Mouse (Mus musculus) limb, embryonic 12.5 days (tissue): ENCODE data around the gene Adal. TPM values are rescaled to one million over a fixed set of nuclear protein-coding genes. Genes with fewer than 3 reads are reported as not detected.

Experiments
- ATAC-seq: fragments of 200-750 bp; cut with Nextera tagmentation; 2 replicates; pipeline ENCODE4 v1.8.0; 2017; ENCODE audit warnings: low read depth, moderate TSS enrichment; ENCODE audit not compliant: insufficient number of reproducible peaks, insufficient read depth, low FRiP score, low TSS enrichment
- H3K27ac ChIP-seq: fragments of 300-500 bp; sonication (generic); 2 replicates; pipeline ENCODE4 v1.5.1; 2016; ENCODE audit warnings: mild to moderate bottlenecking, moderate library complexity
- H3K27me3 ChIP-seq: fragments of 300-500 bp; sonication (generic); 2 replicates; pipeline ENCODE4 v1.6.1; 2016; ENCODE audit warnings: mild to moderate bottlenecking, moderate library complexity
- H3K36me3 ChIP-seq: fragments of 300-500 bp; sonication (generic); 2 replicates; pipeline ENCODE4 v1.6.1; 2016; ENCODE audit warnings: mild to moderate bottlenecking, moderate library complexity
- H3K4me1 ChIP-seq: fragments of 300-500 bp; sonication (generic); replicated peaks from 2 replicates; pipeline ENCODE4 v1.6.1; 2016
- H3K4me2 ChIP-seq: fragments of 300-500 bp; sonication (generic); 2 replicates; pipeline ENCODE4 v1.6.1; 2016; ENCODE audit warnings: mild to moderate bottlenecking, moderate library complexity
- H3K4me3 ChIP-seq: fragments of 300-500 bp; sonication (generic); replicated peaks from 2 replicates; pipeline ENCODE4 v1.5.1; 2016; ENCODE audit warnings: mild to moderate bottlenecking
- H3K9ac ChIP-seq: fragments of 300-500 bp; sonication (generic); replicated peaks from 2 replicates; pipeline ENCODE4 v1.6.1; 2016; ENCODE audit warnings: mild to moderate bottlenecking, moderate library complexity
- H3K9me3 ChIP-seq: fragments of 300-500 bp; sonication (generic); 2 replicates; pipeline ENCODE4 v1.6.1; 2016; ENCODE audit warnings: mild to moderate bottlenecking, moderate library complexity
- WGBS: fragments of 180-500 bp; shearing (Covaris S2); methylation state at CpG from one replicate; pipeline ENCODE4 v1.1.7; 2016; 5-methylcytosine and 5-hydroxymethylcytosine counted together
- polyA plus RNA-seq: library from polyadenylated mRNA; unstranded; fragments of >200 nt; fragmentation: Nextera tagmentation; extraction: Ambion mirVana; gene quantifications from 2 replicates; pipeline ENCODE4 v1.2.1, GENCODE M21; 2016

Gene Adal
- polyA plus RNA-seq, 1 experiment from 2014 or later, result 22.7 TPM

DNA sequence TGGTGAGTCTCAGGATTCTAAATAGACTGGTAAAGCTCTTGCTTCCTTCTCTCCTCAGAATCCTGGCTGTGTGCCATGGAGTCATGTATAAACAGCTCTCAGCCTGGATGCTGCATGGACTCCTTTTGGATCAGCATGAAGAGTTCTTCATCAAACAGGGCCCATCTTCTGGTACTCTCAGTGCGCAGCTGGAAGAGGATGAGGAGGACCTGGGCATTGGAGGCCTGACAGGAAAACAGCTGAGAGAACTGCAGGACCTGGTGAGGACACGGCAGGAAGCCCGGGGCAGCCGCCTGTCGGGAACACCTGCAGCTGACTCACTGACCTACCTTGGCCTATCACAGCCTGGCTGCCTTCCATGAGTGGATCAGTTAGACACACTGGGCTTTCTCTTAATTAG, 43.2 kb downstream of the Adal start:
- ATAC-seq, result no peak
- Histone ChIP-seq H3K4me3 (no peak overlapping the region), H3K9ac (no peak overlapping the region), H3K27ac (no peak overlapping the region), H3K36me3 (peaks cover 82% of the 10 kb centered on the region), H3K4me2 (no peak overlapping the region), H3K27me3 (no peaks in the 10 kb centered on the region), H3K4me1 (no peaks in the 10 kb centered on the region), H3K9me3 (no peaks in the 10 kb centered on the region)
- WGBS, result 90% methylated on average over 5 of the region's 5 CpGs

DNA sequence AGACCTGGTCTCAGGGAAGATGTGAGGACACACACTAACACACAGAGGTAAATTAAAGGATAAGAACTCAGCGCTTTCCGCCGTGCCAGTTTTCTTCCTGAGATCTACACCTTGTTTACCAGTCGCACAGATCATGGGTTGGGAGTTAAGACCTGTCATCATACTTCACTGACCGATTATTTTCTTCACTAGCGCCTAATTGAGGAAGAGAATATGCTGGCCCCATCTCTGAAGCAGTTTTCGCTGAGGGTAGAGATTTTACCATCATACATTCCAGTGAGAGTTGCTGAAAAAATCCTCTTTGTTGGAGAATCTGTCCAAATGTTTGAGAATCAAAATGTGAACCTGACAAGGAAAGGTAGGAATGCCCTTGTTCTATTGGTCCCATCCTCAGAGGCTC, 43.9 kb downstream of the Adal start:
- 95% methylated on average over 7 of the region's 7 CpGs for WGBS

DNA sequence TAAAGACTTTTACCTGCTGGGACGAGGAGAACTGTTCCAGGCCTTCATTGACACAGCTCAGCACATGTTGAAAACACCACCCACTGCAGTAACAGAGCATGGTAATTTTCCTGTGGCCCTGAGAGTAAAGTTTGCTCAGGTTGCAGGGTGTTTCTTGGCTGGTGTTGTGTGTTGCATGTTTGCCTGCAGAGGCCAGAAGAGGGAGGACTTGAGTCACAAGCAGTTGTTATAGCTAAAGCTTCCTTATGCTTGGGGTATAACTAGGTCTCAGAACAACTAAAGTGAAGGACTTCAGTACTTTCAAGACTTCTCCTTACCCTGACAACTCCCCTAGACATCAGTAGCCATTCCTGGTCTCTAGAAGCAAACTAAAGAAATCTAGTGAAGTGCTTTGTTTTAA, 48.3 kb downstream of the Adal start:
- Histone ChIP-seq H3K4me3 (no peak overlapping the region), H3K4me2 (no peak overlapping the region), H3K27ac (no peak overlapping the region), H3K36me3 (peaks cover 89% of the 10 kb centered on the region), H3K4me1 (no peaks in the 10 kb centered on the region), H3K27me3 (no peaks in the 10 kb centered on the region), H3K9me3 (no peaks in the 10 kb centered on the region), H3K9ac (no peak overlapping the region)
- WGBS, result 57% methylated on average over 1 of the region's 1 CpGs
- ATAC-seq, result no peak

More for the DNA sequence above, 43.9 kb downstream of the Adal start:
- Histone ChIP-seq H3K9ac (no peak overlapping the region), H3K36me3 (peaks cover 81% of the 10 kb centered on the region), H3K4me2 (no peak overlapping the region), H3K4me1 (no peaks in the 10 kb centered on the region), H3K27ac (no peak overlapping the region), H3K9me3 (no peaks in the 10 kb centered on the region), H3K4me3 (no peak overlapping the region), H3K27me3 (no peaks in the 10 kb centered on the region)
- ATAC-seq, result no peak

DNA sequence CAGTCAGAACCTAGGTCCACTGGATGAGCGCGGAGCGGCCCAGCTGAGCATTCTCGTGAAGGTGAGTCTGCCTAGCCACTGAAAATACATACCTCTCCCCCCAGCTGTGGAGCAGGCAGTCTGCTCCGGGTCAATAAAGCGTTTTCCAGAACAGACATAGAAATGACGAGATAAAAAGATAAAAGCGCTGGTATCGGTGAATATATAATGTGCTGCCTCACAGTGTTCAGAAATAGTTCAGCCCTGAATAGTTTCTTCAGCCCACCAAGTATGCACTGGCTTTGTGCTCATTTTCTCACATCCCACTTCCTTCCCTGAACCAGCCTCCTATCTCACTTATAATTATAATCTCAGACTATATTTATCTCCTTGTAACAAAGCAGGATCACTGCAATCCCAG, 55.2 kb downstream of the Adal start:
- H3K4me2 ChIP-seq, result no peak overlapping the region
- no peaks in the 10 kb centered on the region for H3K9me3 ChIP-seq
- no peak overlapping the region for H3K27ac ChIP-seq
- no peaks in the 10 kb centered on the region for H3K27me3 ChIP-seq
- WGBS, result 94% methylated on average over 9 of the region's 9 CpGs
- peaks cover 98% of the 10 kb centered on the region for H3K36me3 ChIP-seq
- H3K9ac ChIP-seq, result no peak overlapping the region
- no peak for ATAC-seq
- H3K4me3 ChIP-seq, result no peak overlapping the region
- H3K4me1 ChIP-seq, result no peaks in the 10 kb centered on the region

DNA sequence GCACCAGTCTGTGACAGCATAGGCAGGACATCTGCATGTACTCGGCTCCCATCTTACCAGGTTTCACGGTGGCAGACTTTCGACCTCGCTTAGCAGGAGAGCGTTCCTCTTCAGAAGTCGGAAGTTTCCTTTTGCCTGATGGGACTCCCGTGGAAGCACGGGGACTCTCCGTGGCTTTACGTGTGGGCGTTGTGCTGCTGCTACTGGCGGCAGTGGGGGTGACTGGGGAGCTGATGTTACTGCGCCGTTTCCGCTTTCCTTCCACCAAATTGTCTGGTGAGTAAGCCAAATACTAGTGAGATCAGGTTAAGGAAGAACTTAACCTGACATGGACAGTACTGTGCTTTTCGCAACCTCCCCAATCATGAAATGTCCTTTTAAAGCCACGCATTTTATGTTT, 64.0 kb downstream of the Adal start:
- Histone ChIP-seq H3K9me3 (no peaks in the 10 kb centered on the region), H3K27me3 (no peaks in the 10 kb centered on the region), H3K4me2 (no peak overlapping the region), H3K27ac (no peak overlapping the region), H3K4me1 (no peaks in the 10 kb centered on the region), H3K36me3 (peaks cover 98% of the 10 kb centered on the region), H3K9ac (no peak overlapping the region), H3K4me3 (no peak overlapping the region)
- 95% methylated on average over 17 of the region's 17 CpGs for WGBS
- ATAC-seq, result no peak

Other genes with a start within 250 kb of the Adal start
- gene Ubr1, start 169.7 kb upstream of the Adal start, polyA plus RNA-seq, result 29.5 and 32.4 TPM in 2 replicates
- 1.1 and 1.9 TPM in 2 replicates for gene Tmem62, start 163.4 kb upstream of the Adal start, polyA plus RNA-seq
- gene Ccndbp1, start 132.0 kb upstream of the Adal start, polyA plus RNA-seq, result 40.3 and 40.9 TPM in 2 replicates
- 3.9 and 4.8 TPM in 2 replicates for gene Epb42, start 103.4 kb upstream of the Adal start, polyA plus RNA-seq
- gene Tgm5, start 54.6 kb upstream of the Adal start, polyA plus RNA-seq, result not detected in 2 replicates
- not detected in 2 replicates for gene Tgm7, start 30.6 kb upstream of the Adal start, polyA plus RNA-seq
- gene Lcmt2, start 225 bp downstream of the Adal start, polyA plus RNA-seq, result 22.9 and 23.4 TPM in 2 replicates
- gene Tubgcp4, start 30.2 kb downstream of the Adal start, polyA plus RNA-seq, result 75.6 and 84.2 TPM in 2 replicates
- gene Zscan29, start 30.7 kb downstream of the Adal start, polyA plus RNA-seq, result 11.3 and 12.8 TPM in 2 replicates
- 132 and 136 TPM in 2 replicates for gene Trp53bp1, start 131.0 kb downstream of the Adal start, polyA plus RNA-seq
- gene Map1a, start 149.2 kb downstream of the Adal start, polyA plus RNA-seq, result 2.5 and 3.0 TPM in 2 replicates
- 7.6 and 9.9 TPM in 2 replicates for gene Ppip5k1, start 215.0 kb downstream of the Adal start, polyA plus RNA-seq
- gene Ckmt1, start 217.3 kb downstream of the Adal start, polyA plus RNA-seq, result 1.6 and 2.1 TPM in 2 replicates
- gene Strc, start 246.7 kb downstream of the Adal start, polyA plus RNA-seq, result not detected in 2 replicates